Mouse (Mus musculus) stomach, postnatal 0 days (tissue): ENCODE results near the gene Nxnl1. TPM values are rescaled to one million over a fixed set of nuclear protein-coding genes. Genes with fewer than 3 reads are reported as not detected.
A peak's percentile ranks its signal among the peaks of the same experiment; 100 is the strongest.

Source experiments
- ATAC-seq: fragments of 200-750 bp; cut with Nextera tagmentation; 2 replicates; pipeline ENCODE4 v1.8.0; 2017; ENCODE audit not compliant: low FRiP score, low TSS enrichment
- DNase-seq: peaks from one replicate; pipeline ENCODE4 v3.0.0-alpha.2; 2016; ENCODE audit warnings: low spot score
- H3K27ac ChIP-seq: fragments of 300-500 bp; sonication (generic); replicated peaks from 2 replicates; pipeline ENCODE4 v1.5.1; 2014; ENCODE audit warnings: mild to moderate bottlenecking, control low read depth
- H3K27me3 ChIP-seq: fragments of 300-500 bp; sonication (generic); 2 replicates; pipeline ENCODE4 v1.6.1; 2014; ENCODE audit warnings: low read length; ENCODE audit not compliant: control insufficient read depth, insufficient read depth
- H3K36me3 ChIP-seq: fragments of 300-500 bp; sonication (generic); 2 replicates; pipeline ENCODE4 v1.6.1; 2014; ENCODE audit warnings: low read length, mixed read lengths; ENCODE audit not compliant: control insufficient read depth, insufficient read depth
- H3K4me1 ChIP-seq: fragments of 300-500 bp; sonication (generic); replicated peaks from 2 replicates; pipeline ENCODE4 v1.6.1; 2014; ENCODE audit warnings: antibody characterized with exemption; ENCODE audit not compliant: control insufficient read depth, insufficient read depth
- H3K4me2 ChIP-seq: fragments of 300-500 bp; sonication (generic); replicated peaks from 2 replicates; pipeline ENCODE4 v1.6.1; 2014; ENCODE audit warnings: low read depth, mild to moderate bottlenecking, control low read depth, moderate library complexity
- H3K4me3 ChIP-seq: fragments of 300-500 bp; sonication (generic); 2 replicates; pipeline ENCODE4 v1.5.1; 2014; ENCODE audit warnings: low read depth, low read length, control low read depth
- H3K9ac ChIP-seq: fragments of 300-500 bp; sonication (generic); 2 replicates; pipeline ENCODE4 v1.6.1; 2014; ENCODE audit warnings: mild to moderate bottlenecking, low read length, control low read depth, mixed read lengths
- H3K9me3 ChIP-seq: fragments of 300-500 bp; sonication (generic); 2 replicates; pipeline ENCODE4 v1.6.1; 2016; ENCODE audit warnings: low read length; ENCODE audit not compliant: control insufficient read depth
- CTCF ChIP-seq: IDR thresholded peaks from 2 replicates; pipeline ENCODE4 v1.5.1; 2016; ENCODE audit warnings: antibody characterized with exemption, low read depth, mild to moderate bottlenecking, moderate library complexity
- EP300 ChIP-seq: optimal IDR thresholded peaks from 2 replicates; pipeline ENCODE3; 2016; ENCODE audit warnings: antibody characterized with exemption
- WGBS: fragments of 180-500 bp; shearing (Covaris S2); extraction: QIAGEN DNeasy Blood & Tissue Kit; methylation state at CpG from one replicate; pipeline ENCODE4 v1.1.7; 2014; 5-methylcytosine and 5-hydroxymethylcytosine counted together
- polyA plus RNA-seq: library from polyadenylated mRNA; unstranded; fragments of >200 nt; fragmentation: Nextera tagmentation; extraction: Ambion mirVana; gene quantifications from 2 replicates; pipeline ENCODE4 v1.2.1, GENCODE M21; 2015

Gene Nxnl1
- polyA plus RNA-seq, 1 experiment from 2014 or later, result 0.04 TPM

DNA sequence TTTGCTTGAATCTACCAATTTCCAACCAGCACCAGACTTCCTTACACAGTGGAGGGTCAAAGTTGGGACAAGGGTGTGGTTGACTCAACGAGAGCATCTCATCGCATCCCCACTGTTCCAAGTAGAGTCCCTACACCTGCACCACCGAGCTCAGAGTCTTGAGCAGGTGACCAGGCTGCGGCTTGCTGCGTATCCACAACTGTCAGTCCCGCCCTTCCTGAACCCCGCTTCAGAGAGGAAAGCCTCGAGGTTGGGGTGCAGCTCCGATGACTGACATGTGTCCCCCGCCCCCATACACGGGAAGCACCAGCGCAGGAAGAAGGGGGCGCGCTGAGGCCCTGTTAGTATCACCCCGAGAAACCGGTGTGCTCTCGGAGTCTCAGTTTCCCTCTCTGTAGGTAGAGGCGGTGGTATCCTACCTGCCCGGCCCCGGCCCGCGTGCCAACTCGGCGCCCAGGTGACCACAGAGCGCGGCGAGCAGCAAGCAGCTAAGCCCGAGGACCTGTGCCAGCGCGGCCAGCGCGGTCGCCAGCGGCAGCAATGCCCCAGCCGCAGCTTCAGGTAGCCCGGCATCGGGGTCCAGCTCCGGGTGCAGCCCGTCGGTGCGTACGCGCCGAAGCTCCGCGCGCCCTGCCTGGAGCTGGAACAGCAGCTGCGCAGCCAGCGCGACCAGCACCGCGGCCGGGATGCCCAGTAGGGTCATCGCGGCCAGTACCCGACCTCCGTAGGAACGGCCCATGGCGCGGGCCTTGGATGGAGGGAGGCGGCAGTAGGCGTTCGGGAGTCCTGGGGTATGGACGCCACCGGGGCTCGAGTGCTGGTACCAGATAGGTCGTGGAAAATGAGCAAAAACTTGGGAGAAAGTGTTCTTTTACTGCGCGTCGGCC, 8.1 kb downstream of the Nxnl1 start, which contains the start of gene Tmem221:
Gene Tmem221, minus strand, starts transcription at position 801 of the 887 bp plus-strand sequence.
- 0 out of 2 replicates have a peak, but pooled peaks cover 3% of the 10 kb centered on the region for H3K27me3 ChIP-seq
- H3K4me1 ChIP-seq, result 0 out of 2 replicates have a peak, but pooled peaks cover 2% of the 10 kb centered on the region
- ATAC-seq (peak; percentile 17; the same call in 1 of the 2 replicates), DNase-seq (no peak)
- peak within 1 kb of the TSS; percentile 45 for H3K4me3 ChIP-seq
- TF ChIP-seq CTCF (no peak), EP300 (no peak)
- peak within 1 kb of the TSS; percentile 76 for H3K4me2 ChIP-seq
- H3K36me3 ChIP-seq, result no peaks in the 10 kb centered on the region
- no peak within 1 kb of the TSS for H3K27ac ChIP-seq
- 4% methylated on average over 70 of the region's 70 CpGs for WGBS
- H3K9me3 ChIP-seq, result no peaks in the 10 kb centered on the region
- peak within 1 kb of the TSS; percentile 58 for H3K9ac ChIP-seq

DNA sequence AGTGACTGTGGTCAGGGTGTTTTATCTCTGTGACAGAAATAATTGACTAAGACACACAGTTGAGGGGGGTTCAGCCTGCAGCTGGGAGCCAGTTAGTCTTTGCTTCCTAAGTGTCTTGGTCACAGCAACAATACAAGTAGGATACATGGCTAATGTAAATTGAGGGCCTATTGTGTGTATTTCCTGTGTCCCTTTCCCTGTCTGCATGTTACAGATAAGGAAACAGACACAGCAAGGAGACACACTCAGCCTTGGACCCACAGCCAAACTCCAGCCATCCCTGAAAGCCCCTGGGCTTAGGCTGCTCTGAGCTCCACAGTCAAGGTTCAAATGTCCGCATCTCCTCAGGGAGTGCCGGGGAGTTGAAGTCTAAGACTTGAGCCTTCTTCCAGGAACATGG, 11.8 kb downstream of the Nxnl1 start:
- Histone ChIP-seq H3K4me3 (no peak overlapping the region), H3K9ac (no peak overlapping the region), H3K36me3 (no peaks in the 10 kb centered on the region), H3K4me1 (0 out of 2 replicates have a peak, but pooled peaks cover 2% of the 10 kb centered on the region), H3K9me3 (no peaks in the 10 kb centered on the region), H3K27me3 (no peaks in the 10 kb centered on the region), H3K4me2 (no peak overlapping the region), H3K27ac (no peak overlapping the region)
- 96% methylated on average over 2 of the region's 2 CpGs for WGBS
- no peak for DNase-seq
- no peak for ATAC-seq
- TF ChIP-seq CTCF (no peak), EP300 (no peak)

DNA sequence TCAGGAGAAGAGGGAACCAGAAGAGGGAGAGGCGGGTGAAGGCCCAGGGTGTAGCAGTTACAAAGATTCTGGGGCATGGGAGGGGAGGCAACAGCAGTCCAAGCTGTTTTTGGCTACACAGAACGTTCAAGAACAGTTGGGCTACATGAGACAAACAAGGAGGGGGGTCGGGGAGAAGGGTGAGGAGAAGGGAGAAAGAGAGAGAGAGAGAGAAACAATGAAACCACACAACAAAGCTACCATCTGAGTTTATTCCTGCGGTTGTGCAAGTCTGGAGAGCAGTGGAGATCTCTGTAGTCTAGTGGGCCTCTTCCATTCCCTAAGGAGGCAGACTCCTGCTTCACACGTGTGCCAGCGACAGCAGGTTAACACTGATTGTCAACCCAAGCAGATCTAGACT, 12.4 kb downstream of the Nxnl1 start:
- 54% methylated on average over 6 of the region's 6 CpGs for WGBS
- Histone ChIP-seq H3K4me1 (0 out of 2 replicates have a peak, but pooled peaks cover 2% of the 10 kb centered on the region), H3K9ac (no peak overlapping the region), H3K27me3 (no peaks in the 10 kb centered on the region), H3K36me3 (no peaks in the 10 kb centered on the region), H3K4me3 (no peak overlapping the region), H3K9me3 (no peaks in the 10 kb centered on the region), H3K4me2 (no peak overlapping the region), H3K27ac (no peak overlapping the region)
- ATAC-seq, result no peak
- no peak for DNase-seq
- TF ChIP-seq EP300, result no peak
- no peak for TF ChIP-seq CTCF

DNA sequence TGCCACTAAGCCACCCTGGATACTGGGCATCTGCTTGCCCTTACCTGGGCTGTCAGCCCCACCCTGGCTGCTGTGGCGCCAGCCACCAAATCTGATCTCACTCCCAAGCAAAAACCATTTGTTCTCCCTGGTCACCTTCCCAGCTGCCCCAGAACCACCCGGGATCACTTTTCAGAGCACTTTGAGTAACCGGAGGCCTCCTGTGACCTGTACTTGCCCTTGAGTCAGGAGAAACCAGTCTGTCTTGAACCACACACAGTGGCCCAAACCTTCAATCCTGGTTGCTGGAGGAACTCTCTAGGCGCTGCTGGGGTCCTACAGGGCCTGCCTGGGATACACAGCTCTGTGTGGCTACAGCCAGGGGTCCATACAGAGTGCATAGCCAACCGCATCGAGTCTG, 13.6 kb downstream of the Nxnl1 start:
- no peaks in the 10 kb centered on the region for H3K4me1 ChIP-seq
- 45% methylated on average over 6 of the region's 6 CpGs for WGBS
- no peak overlapping the region for H3K4me2 ChIP-seq
- peaks cover 6% of the 10 kb centered on the region; the same call in 1 of the 2 replicates for H3K36me3 ChIP-seq
- no peak overlapping the region for H3K4me3 ChIP-seq
- no peak for DNase-seq
- TF ChIP-seq CTCF (no peak), EP300 (no peak)
- H3K27me3 ChIP-seq, result no peaks in the 10 kb centered on the region
- no peaks in the 10 kb centered on the region for H3K9me3 ChIP-seq
- 0 out of 2 replicates have a peak, but pooled peaks have one; percentile 19 for ATAC-seq
- no peak overlapping the region for H3K9ac ChIP-seq
- H3K27ac ChIP-seq, result no peak overlapping the region

DNA sequence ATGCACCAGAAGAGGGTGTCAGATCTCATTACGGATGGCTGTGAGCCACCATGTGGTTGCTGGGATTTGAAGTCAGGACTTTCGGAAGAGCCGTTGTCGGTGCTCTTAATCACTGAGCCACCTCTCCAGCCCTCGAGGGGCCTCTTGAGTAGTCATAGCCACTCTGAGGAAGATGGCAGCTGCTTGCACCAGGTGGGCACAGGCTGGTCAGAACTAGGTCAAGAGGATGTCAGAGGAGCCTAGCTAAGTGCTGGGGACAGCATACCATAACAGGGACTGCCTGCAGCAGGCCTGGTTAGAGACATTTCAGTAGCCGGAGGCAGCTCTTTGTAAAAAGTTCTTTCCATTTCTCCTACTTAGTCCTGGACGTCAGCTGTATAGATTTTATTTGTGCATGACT, 15.6 kb downstream of the Nxnl1 start:
- WGBS, result 63% methylated on average over 7 of the region's 7 CpGs
- H3K9me3 ChIP-seq, result no peaks in the 10 kb centered on the region
- no peak overlapping the region for H3K4me2 ChIP-seq
- H3K36me3 ChIP-seq, result peaks cover 7% of the 10 kb centered on the region; the same call in 1 of the 2 replicates
- DNase-seq, result no peak
- ATAC-seq, result no peak
- no peak overlapping the region for H3K9ac ChIP-seq
- H3K4me1 ChIP-seq, result no peaks in the 10 kb centered on the region
- H3K27ac ChIP-seq, result no peak overlapping the region
- TF ChIP-seq CTCF (no peak), EP300 (no peak)
- H3K4me3 ChIP-seq, result no peak overlapping the region
- H3K27me3 ChIP-seq, result no peaks in the 10 kb centered on the region

DNA sequence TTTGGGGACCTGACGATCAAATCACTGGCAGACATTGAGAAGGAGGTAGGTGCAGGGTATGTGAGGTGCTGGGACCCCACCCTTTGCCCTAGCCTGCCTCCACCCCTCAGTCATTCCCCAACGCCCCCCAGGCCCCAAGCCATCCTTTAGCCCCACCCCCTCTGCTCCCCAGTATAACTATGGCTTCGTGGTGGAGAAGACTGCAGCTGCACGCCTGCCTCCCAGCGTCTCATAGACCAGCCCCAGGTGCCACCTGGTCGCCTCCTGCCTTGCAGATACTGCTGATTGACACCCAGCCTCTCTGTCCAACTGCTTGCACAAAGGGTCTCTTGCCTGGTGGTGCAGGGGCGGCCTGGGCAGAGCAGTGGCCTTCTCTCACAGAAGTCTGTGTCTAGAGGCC, 18.8 kb downstream of the Nxnl1 start:
- peaks cover 11% of the 10 kb centered on the region; the same call in 1 of the 2 replicates for H3K36me3 ChIP-seq
- WGBS, result 86% methylated on average over 7 of the region's 7 CpGs
- H3K9me3 ChIP-seq, result no peaks in the 10 kb centered on the region
- H3K4me1 ChIP-seq, result no peaks in the 10 kb centered on the region
- TF ChIP-seq EP300, result no peak
- no peak for TF ChIP-seq CTCF
- no peak overlapping the region for H3K4me2 ChIP-seq
- no peak overlapping the region for H3K4me3 ChIP-seq
- no peaks in the 10 kb centered on the region for H3K27me3 ChIP-seq
- ATAC-seq (no peak), DNase-seq (no peak)
- H3K27ac ChIP-seq, result no peak overlapping the region
- H3K9ac ChIP-seq, result no peak overlapping the region
